Comparison of ENCODE assay signal across 9 mouse cellular contexts in genomic region chr11:100617480-100617879, GRCm38 (mm10). TPM values are rescaled to one million over a fixed set of nuclear protein-coding genes. Genes with fewer than 3 reads are reported as not detected.
DNase-seq lines count a peak whose midpoint lies in the region; ATAC-seq and TF ChIP-seq lines count a peak whose summit lies in the region.
"Had no signal": no experiment of that assay in that cellular context is flagged by ENCODE, and none has a peak within 500 bp of the region (broad histone marks: within the 10 kb centered on the region; RNA-seq: fewer than 3 reads in every experiment).

No protein-coding gene starts in this region.

- 0 out of 2 replicates have a peak overlapping the region, but pooled peaks have one; percentile 7 for H3K4me3 ChIP-seq in forebrain, embryonic 12.5 days (replicated peaks)
- no peak overlapping the region for H3K4me3 ChIP-seq in forebrain, embryonic 16.5 days (replicated peaks; ENCODE audit: low read length)
- H3K4me3 ChIP-seq in midbrain, embryonic 10.5 days = peak overlapping the region; percentile 98; the same call in 1 of the 2 replicates
- H3K4me3 ChIP-seq in midbrain, postnatal 0 days (ENCODE audit: low read depth, low read length) = no peak overlapping the region
- H3K4me3 ChIP-seq in limb, embryonic 10.5 days = peak overlapping the region; percentile 91
- peak overlapping the region; percentile 82; the same call in 1 of the 2 replicates for H3K4me3 ChIP-seq in stomach, embryonic 16.5 days (replicated peaks; ENCODE audit: low read length)

- no peak overlapping the region for H3K27ac ChIP-seq in forebrain, embryonic 12.5 days
- no peak overlapping the region for H3K27ac ChIP-seq in forebrain, embryonic 16.5 days (ENCODE audit: low read length)
- H3K27ac ChIP-seq in midbrain, embryonic 10.5 days (replicated peaks) = no peak overlapping the region
- no peak overlapping the region for H3K27ac ChIP-seq in midbrain, postnatal 0 days (ENCODE audit: low read depth, low read length)
- no peak overlapping the region for H3K27ac ChIP-seq in limb, embryonic 10.5 days
- no peak overlapping the region for H3K27ac ChIP-seq in stomach, embryonic 16.5 days (ENCODE audit: low read length)

- H3K4me1 ChIP-seq in forebrain, embryonic 12.5 days = peaks cover 21% of the 10 kb centered on the region
- H3K4me1 ChIP-seq in forebrain, embryonic 16.5 days (replicated peaks; ENCODE audit: control insufficient read depth, insufficient read depth, low read length) = peaks cover 21% of the 10 kb centered on the region
- H3K4me1 ChIP-seq in midbrain, embryonic 10.5 days = peaks cover 24% of the 10 kb centered on the region
- H3K4me1 ChIP-seq in midbrain, postnatal 0 days (ENCODE audit: insufficient read depth, low read length) = peaks cover 4% of the 10 kb centered on the region
- H3K4me1 ChIP-seq in limb, embryonic 10.5 days = peaks cover 21% of the 10 kb centered on the region
- peaks cover 16% of the 10 kb centered on the region for H3K4me1 ChIP-seq in stomach, embryonic 16.5 days (ENCODE audit: control insufficient read depth, insufficient read depth, low read length)

- no peaks in the 10 kb centered on the region for H3K9me3 ChIP-seq in forebrain, embryonic 12.5 days
- no peaks in the 10 kb centered on the region for H3K9me3 ChIP-seq in forebrain, embryonic 16.5 days (ENCODE audit: control insufficient read depth, low read length)
- H3K9me3 ChIP-seq in midbrain, embryonic 10.5 days (replicated peaks) = no peaks in the 10 kb centered on the region
- H3K9me3 ChIP-seq in midbrain, postnatal 0 days (ENCODE audit: low read length) = no peaks in the 10 kb centered on the region
- no peaks in the 10 kb centered on the region for H3K9me3 ChIP-seq in limb, embryonic 10.5 days (replicated peaks)
- no peaks in the 10 kb centered on the region for H3K9me3 ChIP-seq in stomach, embryonic 16.5 days (replicated peaks; ENCODE audit: control insufficient read depth, low read length)

- H3K4me2 ChIP-seq in forebrain, embryonic 12.5 days = peak overlapping the region; percentile 78; the same call in 1 of the 2 replicates
- H3K4me2 ChIP-seq in forebrain, embryonic 16.5 days (ENCODE audit: low read length) = no peak overlapping the region
- H3K4me2 ChIP-seq in midbrain, postnatal 0 days (ENCODE audit: low read depth, low read length, poor library complexity, severe bottlenecking) = no peak overlapping the region
- peak overlapping the region; percentile 72 for H3K4me2 ChIP-seq in stomach, embryonic 16.5 days (ENCODE audit: low read depth, low read length)

- no peaks in the 10 kb centered on the region for H3K36me3 ChIP-seq in forebrain, embryonic 12.5 days (replicated peaks)
- H3K36me3 ChIP-seq in forebrain, embryonic 16.5 days (ENCODE audit: control insufficient read depth, insufficient read depth) = no peaks in the 10 kb centered on the region
- H3K36me3 ChIP-seq in midbrain, embryonic 10.5 days = peaks cover 28% of the 10 kb centered on the region
- H3K36me3 ChIP-seq in midbrain, postnatal 0 days (ENCODE audit: insufficient read depth, low read length) = no peaks in the 10 kb centered on the region
- peaks cover 18% of the 10 kb centered on the region for H3K36me3 ChIP-seq in limb, embryonic 10.5 days
- no peaks in the 10 kb centered on the region for H3K36me3 ChIP-seq in stomach, embryonic 16.5 days (ENCODE audit: control insufficient read depth, insufficient read depth, low read length)

- no peaks in the 10 kb centered on the region for H3K27me3 ChIP-seq in forebrain, embryonic 12.5 days
- H3K27me3 ChIP-seq in forebrain, embryonic 16.5 days (replicated peaks; ENCODE audit: control insufficient read depth, insufficient read depth, low read length) = no peaks in the 10 kb centered on the region
- H3K27me3 ChIP-seq in midbrain, embryonic 10.5 days (ENCODE audit: low read depth, poor library complexity, severe bottlenecking) = no peaks in the 10 kb centered on the region
- H3K27me3 ChIP-seq in midbrain, postnatal 0 days (ENCODE audit: insufficient read depth, low read length) = no peaks in the 10 kb centered on the region
- H3K27me3 ChIP-seq in limb, embryonic 10.5 days (ENCODE audit: low read depth, poor library complexity, severe bottlenecking) = no peaks in the 10 kb centered on the region
- no peaks in the 10 kb centered on the region for H3K27me3 ChIP-seq in stomach, embryonic 16.5 days (ENCODE audit: control insufficient read depth, insufficient read depth, low read length)

- H3K9ac ChIP-seq in forebrain, embryonic 12.5 days = 0 out of 2 replicates have a peak overlapping the region, but pooled peaks have one; percentile 93
- H3K9ac ChIP-seq in forebrain, embryonic 16.5 days (replicated peaks; ENCODE audit: low read depth, low read length) = no peak overlapping the region
- no peak overlapping the region for H3K9ac ChIP-seq in midbrain, postnatal 0 days (replicated peaks; ENCODE audit: low read length, poor library complexity, severe bottlenecking)
- 0 out of 2 replicates have a peak overlapping the region, but pooled peaks have one; percentile 34 for H3K9ac ChIP-seq in stomach, embryonic 16.5 days (ENCODE audit: low read length)

- WGBS in forebrain, embryonic 12.5 days = 90% methylated on average over 4 of the region's 4 CpGs
- WGBS in forebrain, embryonic 16.5 days = 95% methylated on average over 4 of the region's 4 CpGs
- WGBS in midbrain, embryonic 10.5 days = 97% methylated on average over 4 of the region's 4 CpGs
- 89% methylated on average over 4 of the region's 4 CpGs for WGBS in midbrain, postnatal 0 days
- 93% methylated on average over 4 of the region's 4 CpGs for WGBS in limb, embryonic 10.5 days
- 59% methylated on average over 4 of the region's 4 CpGs for WGBS in stomach, embryonic 16.5 days

- no peak for DNase-seq in midbrain, embryonic 10.5 days (ENCODE audit: low spot score)
- no peak for DNase-seq in midbrain, postnatal 0 days (ENCODE audit: low spot score)
- DNase-seq in limb, embryonic 10.5 days (ENCODE audit: low spot score) = no peak
- no peak for DNase-seq in cerebellum, postnatal 14 days
- no peak for DNase-seq in kidney, postnatal 36 days
- DNase-seq: kidney, adult 11 months had no signal

- no peak for ATAC-seq in forebrain, embryonic 12.5 days (ENCODE audit: low FRiP score)
- ATAC-seq in forebrain, embryonic 16.5 days = no peak
- ATAC-seq in midbrain, postnatal 0 days (ENCODE audit: low FRiP score) = no peak
- ATAC-seq in stomach, embryonic 16.5 days (ENCODE audit: insufficient read depth, low FRiP score) = no peak

- TF ChIP-seq CTCF in midbrain, postnatal 0 days (IDR thresholded peaks at IDR 0.05) = no peak

RNA-seq across cellular contexts. Expression of gene Nkiras2, which starts 1.6 kb away (rescaled TPM):
- 87.1 and 90.2 TPM in 2 replicates for polyA plus RNA-seq in forebrain, embryonic 12.5 days (2016; fragmentation: Nextera tagmentation; extraction: Ambion mirVana)
- polyA plus RNA-seq in forebrain, embryonic 16.5 days (2015; fragmentation: Nextera tagmentation; extraction: Ambion mirVana) = 85.6 and 96.1 TPM in 2 replicates
- 101 and 112 TPM in 2 replicates for polyA plus RNA-seq in midbrain, embryonic 10.5 days (2016; fragmentation: Nextera tagmentation; extraction: Ambion mirVana)
- 106 and 125 TPM in 2 replicates for total RNA-seq in midbrain, postnatal 0 days (2014; rRNA removed)
- polyA plus RNA-seq in midbrain, postnatal 0 days (2015; fragmentation: Nextera tagmentation; extraction: Ambion mirVana) = 80.9 and 89.3 TPM in 2 replicates
- 86.2 and 95.5 TPM in 2 replicates for polyA plus RNA-seq in limb, embryonic 10.5 days (2016; fragmentation: Nextera tagmentation; extraction: Ambion mirVana)
- 60.7 and 67.1 TPM in 2 replicates for polyA plus RNA-seq in stomach, embryonic 16.5 days (2015; fragmentation: Nextera tagmentation; extraction: Ambion mirVana)

RNA-seq across cellular contexts. Expression of gene Dnajc7, which starts 2.5 kb away (rescaled TPM):
- 299 and 310 TPM in 2 replicates for polyA plus RNA-seq in forebrain, embryonic 12.5 days (2016; fragmentation: Nextera tagmentation; extraction: Ambion mirVana)
- polyA plus RNA-seq in forebrain, embryonic 16.5 days (2015; fragmentation: Nextera tagmentation; extraction: Ambion mirVana) = 296 and 326 TPM in 2 replicates
- 268 and 304 TPM in 2 replicates for polyA plus RNA-seq in midbrain, embryonic 10.5 days (2016; fragmentation: Nextera tagmentation; extraction: Ambion mirVana)
- total RNA-seq in midbrain, postnatal 0 days (2014; rRNA removed) = 67.1 and 75.9 TPM in 2 replicates
- 228 and 234 TPM in 2 replicates for polyA plus RNA-seq in midbrain, postnatal 0 days (2015; fragmentation: Nextera tagmentation; extraction: Ambion mirVana)
- polyA plus RNA-seq in limb, embryonic 10.5 days (2016; fragmentation: Nextera tagmentation; extraction: Ambion mirVana) = 256 and 281 TPM in 2 replicates
- polyA plus RNA-seq in stomach, embryonic 16.5 days (2015; fragmentation: Nextera tagmentation; extraction: Ambion mirVana) = 209 and 214 TPM in 2 replicates

RNA-seq across cellular contexts. Expression of gene Cnp, which starts 42.8 kb away (rescaled TPM):
- polyA plus RNA-seq in forebrain, embryonic 12.5 days (2016; fragmentation: Nextera tagmentation; extraction: Ambion mirVana) = 19.4 and 23.4 TPM in 2 replicates
- 22.8 and 29.8 TPM in 2 replicates for polyA plus RNA-seq in forebrain, embryonic 16.5 days (2015; fragmentation: Nextera tagmentation; extraction: Ambion mirVana)
- polyA plus RNA-seq in midbrain, embryonic 10.5 days (2016; fragmentation: Nextera tagmentation; extraction: Ambion mirVana) = 17.7 and 22.6 TPM in 2 replicates
- total RNA-seq in midbrain, postnatal 0 days (2014; rRNA removed) = 54.7 and 68.8 TPM in 2 replicates
- polyA plus RNA-seq in midbrain, postnatal 0 days (2015; fragmentation: Nextera tagmentation; extraction: Ambion mirVana) = 65.3 and 76.0 TPM in 2 replicates
- 13.1 and 23.0 TPM in 2 replicates for polyA plus RNA-seq in limb, embryonic 10.5 days (2016; fragmentation: Nextera tagmentation; extraction: Ambion mirVana)
- 38.9 and 40.6 TPM in 2 replicates for polyA plus RNA-seq in stomach, embryonic 16.5 days (2015; fragmentation: Nextera tagmentation; extraction: Ambion mirVana)

Comparison
In these comparisons a context has a peak if more than half of its experiments do, and no peak if none do; other contexts are left out.
1. H3K4me2 ChIP-seq: peak in forebrain, embryonic 12.5 days (single experiment) and stomach, embryonic 16.5 days (single experiment); none in forebrain, embryonic 16.5 days (single experiment) and midbrain, postnatal 0 days (single experiment).
2. H3K4me3 ChIP-seq: peak in forebrain, embryonic 12.5 days (single experiment), midbrain, embryonic 10.5 days (single experiment), limb, embryonic 10.5 days (single experiment) and stomach, embryonic 16.5 days (single experiment); none in forebrain, embryonic 16.5 days (single experiment) and midbrain, postnatal 0 days (single experiment).
3. H3K9ac ChIP-seq: peak in forebrain, embryonic 12.5 days (single experiment) and stomach, embryonic 16.5 days (single experiment); none in forebrain, embryonic 16.5 days (single experiment) and midbrain, postnatal 0 days (single experiment).